Mouse (Mus musculus) liver, embryonic 14.5 days (tissue): ENCODE measurements around the gene Fam57b. TPM values are rescaled to one million over a fixed set of nuclear protein-coding genes. Genes with fewer than 3 reads are reported as not detected.

Experiments used
- ATAC-seq: fragments of 200-750 bp; cut with Nextera tagmentation; 2 replicates; pipeline ENCODE4 v1.8.0; 2017; ENCODE audit warnings: moderate number of reproducible peaks, mild to moderate bottlenecking, moderate library complexity; ENCODE audit not compliant: insufficient read depth
- DNase-seq, 3 experiments: peaks; one replicate each; pipeline ENCODE4 v3.0.0-alpha.2; 2012 to 2013; ENCODE audit warnings: low read depth in 3 of 3, low spot score in 3 of 3
- H3K27ac ChIP-seq: fragments of 300-500 bp; sonication (generic); 2 replicates; pipeline ENCODE4 v1.5.1; 2014; ENCODE audit warnings: moderate library complexity, mild to moderate bottlenecking, control low read depth, inconsistent platforms
- H3K27me3 ChIP-seq: fragments of 300-500 bp; sonication (generic); 2 replicates; pipeline ENCODE4 v1.6.1; 2014; ENCODE audit warnings: mild to moderate bottlenecking, low read length, moderate library complexity; ENCODE audit not compliant: control insufficient read depth, insufficient read depth
- H3K36me3 ChIP-seq: fragments of 300-500 bp; sonication (generic); replicated peaks from 2 replicates; pipeline ENCODE4 v1.6.1; 2014; ENCODE audit warnings: low read depth; ENCODE audit not compliant: control insufficient read depth, insufficient read depth
- H3K4me1 ChIP-seq, 2 experiments: fragments of 200-500 bp in 1 of 2; fragments of 300-500 bp in 1 of 2; sonication (generic) in 1 of 2; replicated peaks; 2 replicates each; pipeline ENCODE4 v1.6.1; 2012 to 2014; ENCODE audit warnings: antibody characterized with exemption in 1 of 2, inconsistent platforms in 1 of 2, low read length in 1 of 2; ENCODE audit not compliant: control insufficient read depth in 2 of 2, insufficient read depth in 2 of 2
- H3K4me2 ChIP-seq: fragments of 300-500 bp; sonication (generic); 2 replicates; pipeline ENCODE4 v1.6.1; 2014; ENCODE audit warnings: low read depth, mild to moderate bottlenecking, control low read depth, moderate library complexity
- H3K4me3 ChIP-seq, 2 experiments: fragments of 200-500 bp in 1 of 2; fragments of 300-500 bp in 1 of 2; sonication (generic) in 1 of 2; 2 replicates each; pipeline ENCODE4 v1.5.1; 2012 to 2014; ENCODE audit warnings: low read depth in 2 of 2, low read length in 2 of 2, mild to moderate bottlenecking in 2 of 2, control low read depth in 1 of 2, inconsistent platforms in 1 of 2, moderate library complexity in 1 of 2; ENCODE audit not compliant: insufficient read depth in 1 of 2
- H3K9ac ChIP-seq: fragments of 300-500 bp; sonication (generic); replicated peaks from 2 replicates; pipeline ENCODE4 v1.6.1; 2014; ENCODE audit warnings: mild to moderate bottlenecking, control low read depth, moderate library complexity
- H3K9me3 ChIP-seq: fragments of 300-500 bp; sonication (generic); 2 replicates; pipeline ENCODE4 v1.6.1; 2016; ENCODE audit warnings: low read length, mixed read lengths; ENCODE audit not compliant: control insufficient read depth
- CTCF ChIP-seq: IDR thresholded peaks from 2 replicates; pipeline ENCODE4 v1.5.1; 2016; ENCODE audit warnings: antibody characterized with exemption, low read depth, control low read depth
- EP300 ChIP-seq: IDR thresholded peaks from 2 replicates; pipeline ENCODE4 v1.6.1; 2016; ENCODE audit warnings: antibody characterized with exemption, low read depth
- WGBS: fragments of 180-500 bp; shearing (Covaris S2); extraction: QIAGEN DNeasy Blood & Tissue Kit; methylation state at CpG from one replicate; pipeline ENCODE4 v1.1.7; 2014; ENCODE audit not compliant: insufficient replicate concordance; 5-methylcytosine and 5-hydroxymethylcytosine counted together
- polyA plus RNA-seq, 2 experiments: library from polyadenylated mRNA; depleted of rRNA in 1 of 2; stranded (reverse) in 1 of 2; unstranded in 1 of 2; fragments of >200 nt; fragmentation: Nextera tagmentation in 1 of 2; extraction: Ambion mirVana in 1 of 2; gene quantifications; 2 replicates each; pipeline versions ENCODE4 v1.2.1 to v1.2.3; 2012 to 2014

Fam57b gene
- polyA plus RNA-seq, 2 experiments: 0.19 TPM; not detected in 1

- no peak overlapping the region for H3K4me2 ChIP-seq
- H3K9ac ChIP-seq: no peak overlapping the region
- H3K27ac ChIP-seq: no peak overlapping the region
- ATAC-seq (no peak), DNase-seq (no peak)
- no peaks in the 10 kb centered on the region; the same call in 1 of the 2 replicates for H3K36me3 ChIP-seq
- H3K4me3 ChIP-seq: no peak overlapping the region
- TF ChIP-seq EP300 (no peak), CTCF (no peak)
- 74% methylated on average over 11 of the region's 11 CpGs for WGBS
- H3K4me1 ChIP-seq: peaks cover 13 to 17% of the 10 kb centered on the region in 2 experiments
- H3K9me3 ChIP-seq: no peaks in the 10 kb centered on the region
- no peaks in the 10 kb centered on the region for H3K27me3 ChIP-seq
These were observed 4.8 kb downstream of the Fam57b start for GRCm38 (mm10) chr7:126802134-126802889.

DNA sequence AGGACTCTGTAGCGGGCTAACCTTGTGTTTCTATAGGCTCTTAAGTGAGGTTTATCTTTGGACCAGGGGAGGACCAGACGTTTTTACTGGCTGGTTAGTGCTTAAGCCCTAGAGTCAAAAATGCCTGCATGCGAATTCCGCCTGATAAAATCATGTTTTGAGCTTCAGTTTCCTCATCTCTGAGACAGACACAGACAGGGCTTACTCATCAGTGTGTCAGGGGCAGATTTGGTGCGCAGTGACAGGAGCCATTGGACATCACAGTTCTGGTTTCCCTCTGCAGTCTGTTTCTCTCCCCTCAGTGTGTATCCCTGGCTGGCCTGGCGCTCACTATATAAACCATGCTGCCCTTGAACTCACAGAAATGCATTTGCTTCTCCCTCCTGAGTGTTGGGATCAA, 5.7 kb downstream of the Fam57b start:
- Histone ChIP-seq H3K4me3 (no peak overlapping the region), H3K9me3 (no peaks in the 10 kb centered on the region), H3K9ac (no peak overlapping the region), H3K4me2 (no peak overlapping the region), H3K27ac (no peak overlapping the region), H3K27me3 (no peaks in the 10 kb centered on the region), H3K4me1 (peaks cover 8 to 14% of the 10 kb centered on the region in 2 experiments), H3K36me3 (no peaks in the 10 kb centered on the region; the same call in 1 of the 2 replicates)
- DNase-seq (no peak), ATAC-seq (no peak)
- TF ChIP-seq EP300 (no peak), CTCF (no peak)
- 34% methylated on average over 6 of the region's 6 CpGs for WGBS

GRCm38 (mm10) chr7:126803751-126804150, 6.3 kb downstream of the Fam57b start:
- Histone ChIP-seq H3K36me3 (no peaks in the 10 kb centered on the region; the same call in 1 of the 2 replicates), H3K4me1 (peaks cover 11 to 15% of the 10 kb centered on the region in 2 experiments), H3K9me3 (no peaks in the 10 kb centered on the region), H3K4me2 (no peak overlapping the region), H3K27me3 (no peaks in the 10 kb centered on the region), H3K27ac (no peak overlapping the region), H3K4me3 (no peak overlapping the region), H3K9ac (no peak overlapping the region)
- ATAC-seq (no peak), DNase-seq (no peak)
- TF ChIP-seq CTCF (no peak), EP300 (no peak)

DNA sequence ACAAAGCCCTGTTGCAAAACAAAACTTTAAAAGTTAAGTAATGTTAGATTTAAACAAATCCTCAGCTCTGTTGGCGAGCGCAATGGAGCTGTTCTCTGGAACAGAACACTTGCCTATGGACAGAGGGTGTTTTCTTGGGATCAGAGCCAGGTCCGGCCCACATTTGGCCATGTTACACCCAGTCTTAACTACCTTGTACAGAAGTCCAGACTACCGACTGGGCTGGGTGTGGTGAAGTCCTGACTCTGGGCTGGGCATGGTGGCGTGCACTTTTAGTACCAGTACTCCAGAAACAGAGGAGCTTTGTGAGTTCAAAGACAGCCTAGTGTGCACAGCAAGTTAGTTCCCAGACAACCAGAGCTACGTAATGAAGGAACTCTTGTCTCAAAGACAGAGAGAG, 9.5 kb downstream of the Fam57b start:
- DNase-seq (no peak), ATAC-seq (no peak)
- Histone ChIP-seq H3K27ac (no peak overlapping the region), H3K36me3 (no peaks in the 10 kb centered on the region; the same call in 1 of the 2 replicates), H3K4me1 (peaks cover 7 to 16% of the 10 kb centered on the region in 2 experiments; a peak in 3 of 4 replicates), H3K27me3 (no peaks in the 10 kb centered on the region), H3K9me3 (no peaks in the 10 kb centered on the region), H3K4me2 (no peak overlapping the region), H3K4me3 (no peak overlapping the region), H3K9ac (no peak overlapping the region)
- WGBS: 66% methylated on average over 6 of the region's 6 CpGs
- TF ChIP-seq EP300: no peak
- no peak for TF ChIP-seq CTCF

- Histone ChIP-seq H3K9me3 (no peaks in the 10 kb centered on the region), H3K4me3 (no peak overlapping the region), H3K36me3 (no peaks in the 10 kb centered on the region; the same call in 1 of the 2 replicates), H3K4me2 (no peak overlapping the region), H3K4me1 (peaks cover 7 to 16% of the 10 kb centered on the region in 2 experiments; a peak in 3 of 4 replicates), H3K27me3 (no peaks in the 10 kb centered on the region), H3K9ac (no peak overlapping the region), H3K27ac (no peak overlapping the region)
- no peak for DNase-seq
- 66% methylated on average over 4 of the region's 4 CpGs for WGBS
- ATAC-seq: no peak
- TF ChIP-seq EP300: no peak
- no peak for TF ChIP-seq CTCF
These were observed 9.9 kb downstream of the Fam57b start for GRCm38 (mm10) chr7:126807405-126807804.
